Mouse (Mus musculus): ENCODE results near the gene Nrxn1. TPM values are rescaled to one million over a fixed set of nuclear protein-coding genes. Genes with fewer than 3 reads are reported as not detected.

The Nrxn1 gene
- polyA plus RNA-seq, 1 experiment from 2014 or later, result 5.9 TPM

DNA sequence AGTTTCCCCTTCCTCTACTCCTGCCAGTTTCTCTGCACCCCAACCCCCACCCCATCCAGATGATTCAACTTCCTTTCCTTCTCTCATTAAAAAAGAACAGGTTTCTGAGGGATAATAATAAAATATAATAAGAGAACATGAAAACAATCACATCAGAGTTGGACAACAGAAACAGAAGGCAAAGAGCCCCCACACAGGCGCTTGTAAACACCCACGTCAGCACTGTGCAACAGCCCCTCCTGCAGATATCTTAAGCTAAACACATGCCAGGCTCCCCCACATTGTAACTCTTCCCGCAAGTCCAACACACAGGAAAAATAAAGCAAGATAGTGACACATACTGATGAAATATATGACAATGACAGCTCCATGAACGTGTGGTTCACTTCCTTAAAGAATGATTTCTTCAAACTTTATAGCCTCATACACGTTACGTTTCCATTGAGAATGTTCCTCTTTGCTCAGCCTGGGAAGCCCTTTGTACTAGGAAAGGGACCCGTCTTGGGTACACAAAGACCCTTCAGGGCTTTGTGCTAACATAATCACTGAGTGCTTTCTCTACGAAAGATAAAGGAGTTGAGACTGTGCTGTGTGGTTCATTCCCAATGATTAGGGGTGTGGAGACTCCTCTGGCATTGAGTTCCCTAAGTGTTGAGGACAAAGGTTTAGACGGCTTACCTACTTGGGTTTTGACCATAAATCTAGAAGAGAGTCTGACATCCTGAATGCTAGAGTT lies 497.9 kb downstream of the Nrxn1 start:
- no peak overlapping the region for H3K4me2 ChIP-seq (ENCODE audit: low read depth, low read length)
- no peak overlapping the region for H3K9ac ChIP-seq (ENCODE audit: low read length)
- H3K9me3 ChIP-seq (replicated peaks; ENCODE audit: control insufficient read depth, low read length), result no peaks in the 10 kb centered on the region
- 58% methylated on average over 9 of the region's 9 CpGs for WGBS
- no peaks in the 10 kb centered on the region for H3K27me3 ChIP-seq (ENCODE audit: control insufficient read depth, insufficient read depth, low read length)
- ATAC-seq (ENCODE audit: insufficient read depth, low FRiP score), result no peak
- no peak overlapping the region for H3K4me3 ChIP-seq (replicated peaks; ENCODE audit: low read length)
- no peak overlapping the region for H3K27ac ChIP-seq (ENCODE audit: low read length)
- H3K4me1 ChIP-seq (ENCODE audit: control insufficient read depth, insufficient read depth, low read length), result no peaks in the 10 kb centered on the region
- H3K36me3 ChIP-seq (ENCODE audit: control insufficient read depth, insufficient read depth, low read length), result no peaks in the 10 kb centered on the region

DNA sequence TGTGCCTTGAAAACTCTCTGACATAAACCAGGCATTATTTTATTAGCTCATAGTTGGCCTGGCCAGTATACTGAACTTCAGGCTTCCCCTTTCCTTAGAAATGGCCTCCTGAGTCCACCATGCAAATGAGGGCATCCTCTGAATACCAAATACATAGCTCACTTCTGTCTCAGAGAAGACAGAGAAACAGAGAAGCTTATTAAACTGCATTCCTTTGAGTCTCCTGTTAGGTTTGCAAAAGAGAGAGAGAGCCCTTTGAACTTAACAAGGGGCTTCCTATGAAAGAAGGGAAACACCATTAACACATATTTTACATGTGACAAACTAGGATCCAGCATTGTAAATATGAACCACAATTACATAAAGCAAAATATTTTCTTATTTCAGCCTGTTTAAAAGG lies 506.0 kb downstream of the Nrxn1 start:
- Histone ChIP-seq H3K27ac (ENCODE audit: low read length) (no peak overlapping the region), H3K4me1 (ENCODE audit: control insufficient read depth, insufficient read depth, low read length) (0 out of 2 replicates have a peak, but pooled peaks cover 2% of the 10 kb centered on the region), H3K9me3 (replicated peaks; ENCODE audit: control insufficient read depth, low read length) (no peaks in the 10 kb centered on the region), H3K27me3 (ENCODE audit: control insufficient read depth, insufficient read depth, low read length) (no peaks in the 10 kb centered on the region), H3K4me2 (ENCODE audit: low read depth, low read length) (no peak overlapping the region), H3K4me3 (replicated peaks; ENCODE audit: low read length) (no peak overlapping the region), H3K9ac (ENCODE audit: low read length) (no peak overlapping the region), H3K36me3 (ENCODE audit: control insufficient read depth, insufficient read depth, low read length) (no peaks in the 10 kb centered on the region)
- ATAC-seq (ENCODE audit: insufficient read depth, low FRiP score), result no peak

DNA sequence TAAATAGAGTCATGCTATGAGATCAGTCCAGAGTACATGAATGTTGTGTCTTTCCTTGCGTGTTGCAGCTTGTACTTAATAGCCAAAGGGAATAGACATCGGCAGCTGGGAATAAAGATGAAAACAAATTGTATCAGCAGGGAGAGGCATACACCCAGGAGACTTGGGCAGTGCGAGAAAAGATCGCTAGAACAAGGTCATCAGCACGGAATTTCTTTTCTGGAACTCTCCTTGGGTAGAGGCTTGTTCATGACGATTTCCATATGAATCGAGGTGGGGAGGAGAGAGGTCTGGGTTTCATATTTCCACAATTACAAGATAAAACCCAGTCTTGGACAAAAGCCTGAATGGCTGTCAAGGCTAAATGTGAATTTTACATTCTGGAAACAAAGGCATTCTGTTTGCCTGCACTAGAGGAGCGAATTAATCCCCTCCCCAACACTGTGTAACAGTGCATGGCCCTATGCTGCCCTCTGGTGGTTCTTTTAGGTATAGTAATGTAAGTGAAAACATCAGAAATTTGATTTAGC lies 508.1 kb downstream of the Nrxn1 start:
- peak; percentile 88; the same call in 1 of the 2 replicates for ATAC-seq (ENCODE audit: insufficient read depth, low FRiP score)
- Histone ChIP-seq H3K4me1 (ENCODE audit: control insufficient read depth, insufficient read depth, low read length) (0 out of 2 replicates have a peak, but pooled peaks cover 2% of the 10 kb centered on the region), H3K4me3 (replicated peaks; ENCODE audit: low read length) (peak overlapping the region; percentile 8), H3K36me3 (ENCODE audit: control insufficient read depth, insufficient read depth, low read length) (no peaks in the 10 kb centered on the region), H3K27ac (ENCODE audit: low read length) (peak overlapping the region; percentile 40; the same call in 1 of the 2 replicates), H3K9ac (ENCODE audit: low read length) (no peak overlapping the region), H3K4me2 (ENCODE audit: low read depth, low read length) (peak overlapping the region; percentile 31; the same call in 1 of the 2 replicates), H3K27me3 (ENCODE audit: control insufficient read depth, insufficient read depth, low read length) (no peaks in the 10 kb centered on the region), H3K9me3 (replicated peaks; ENCODE audit: control insufficient read depth, low read length) (no peaks in the 10 kb centered on the region)
- WGBS, result 24% methylated on average over 8 of the region's 8 CpGs

DNA sequence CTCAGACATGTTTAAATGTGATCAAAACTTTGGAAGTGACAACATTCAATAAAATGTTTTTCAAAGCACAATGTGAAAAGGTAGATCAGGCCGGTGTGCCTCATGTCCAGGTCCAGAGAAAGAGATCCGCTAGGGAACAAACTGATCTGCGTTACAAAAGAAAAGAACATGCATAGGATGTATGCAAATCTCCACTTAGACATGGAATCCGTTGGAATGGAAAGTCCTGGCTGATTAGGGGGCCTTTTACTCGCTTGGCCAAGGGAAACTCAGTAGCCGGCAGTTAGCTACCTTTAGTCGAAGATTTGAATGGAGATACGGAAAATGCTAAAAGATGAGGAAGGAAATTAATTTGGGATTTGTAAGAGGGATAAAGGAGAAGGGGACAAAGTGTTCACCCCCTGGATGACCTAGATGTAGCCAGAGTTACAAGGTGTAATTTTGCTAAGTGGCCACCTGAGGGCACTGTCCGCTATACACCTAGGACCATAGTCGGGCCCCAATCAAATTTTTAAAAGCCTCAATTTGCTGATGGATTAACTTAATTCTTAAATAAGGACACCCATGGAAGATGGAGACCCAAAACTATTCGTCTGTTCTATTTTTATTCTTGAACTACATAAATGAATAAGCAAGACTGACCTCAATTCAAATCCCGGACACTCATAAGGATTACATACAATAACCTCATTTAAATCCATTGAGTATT lies 508.9 kb downstream of the Nrxn1 start:
- Histone ChIP-seq H3K9me3 (replicated peaks; ENCODE audit: control insufficient read depth, low read length) (no peaks in the 10 kb centered on the region), H3K4me1 (ENCODE audit: control insufficient read depth, insufficient read depth, low read length) (0 out of 2 replicates have a peak, but pooled peaks cover 2% of the 10 kb centered on the region), H3K4me3 (replicated peaks; ENCODE audit: low read length) (no peak overlapping the region), H3K36me3 (ENCODE audit: control insufficient read depth, insufficient read depth, low read length) (no peaks in the 10 kb centered on the region), H3K27ac (ENCODE audit: low read length) (no peak overlapping the region), H3K27me3 (ENCODE audit: control insufficient read depth, insufficient read depth, low read length) (no peaks in the 10 kb centered on the region), H3K9ac (ENCODE audit: low read length) (no peak overlapping the region), H3K4me2 (ENCODE audit: low read depth, low read length) (no peak overlapping the region)
- WGBS, result 57% methylated on average over 12 of the region's 12 CpGs
- no peak for ATAC-seq (ENCODE audit: insufficient read depth, low FRiP score)

DNA sequence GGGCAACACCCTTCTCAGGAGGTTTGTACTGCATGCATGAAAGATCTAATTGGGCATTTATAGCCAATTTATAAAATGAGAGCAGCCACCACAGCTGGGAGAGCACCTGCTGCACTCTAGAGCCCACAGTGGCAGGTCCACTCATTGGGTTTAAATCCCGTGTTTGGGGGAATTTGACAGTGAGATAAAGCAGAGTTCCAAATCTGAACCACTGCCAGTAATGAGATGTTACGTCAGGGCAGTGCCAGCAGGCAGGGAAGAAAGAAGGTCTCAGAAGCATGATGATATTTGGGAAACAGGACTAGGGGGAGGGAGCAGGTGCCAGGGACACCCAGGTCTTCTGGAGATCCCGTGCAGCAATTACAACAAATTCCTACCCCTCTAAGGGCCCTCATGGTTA lies 509.7 kb downstream of the Nrxn1 start:
- H3K27me3 ChIP-seq (ENCODE audit: control insufficient read depth, insufficient read depth, low read length), result no peaks in the 10 kb centered on the region
- no peak overlapping the region for H3K27ac ChIP-seq (ENCODE audit: low read length)
- WGBS, result 54% methylated on average over 3 of the region's 3 CpGs
- H3K36me3 ChIP-seq (ENCODE audit: control insufficient read depth, insufficient read depth, low read length), result no peaks in the 10 kb centered on the region
- H3K4me2 ChIP-seq (ENCODE audit: low read depth, low read length), result no peak overlapping the region
- ATAC-seq (ENCODE audit: insufficient read depth, low FRiP score), result no peak; the same call in 1 of the 2 replicates
- H3K9ac ChIP-seq (ENCODE audit: low read length), result no peak overlapping the region
- H3K4me3 ChIP-seq (replicated peaks; ENCODE audit: low read length), result no peak overlapping the region
- 0 out of 2 replicates have a peak, but pooled peaks cover 2% of the 10 kb centered on the region for H3K4me1 ChIP-seq (ENCODE audit: control insufficient read depth, insufficient read depth, low read length)
- no peaks in the 10 kb centered on the region for H3K9me3 ChIP-seq (replicated peaks; ENCODE audit: control insufficient read depth, low read length)

DNA sequence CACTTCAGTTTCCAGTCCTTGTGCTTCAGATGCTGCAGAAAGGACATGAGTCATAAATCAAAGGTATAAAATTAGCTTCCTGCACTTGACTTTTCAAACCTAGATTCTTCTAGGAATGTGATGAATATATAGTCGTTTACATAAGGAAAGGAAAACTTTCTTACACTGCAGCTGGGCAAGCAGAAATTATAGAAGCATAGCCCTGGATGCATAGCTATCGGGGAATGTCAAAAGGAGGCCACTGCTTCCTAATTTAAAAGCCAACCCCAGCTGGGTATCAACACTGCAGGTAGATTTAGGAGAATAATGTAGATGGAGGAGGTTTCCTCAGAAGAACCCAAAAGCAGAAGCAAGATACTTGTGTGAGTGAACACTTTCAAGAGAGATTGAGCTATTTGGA lies 523.0 kb downstream of the Nrxn1 start:
- no peak for ATAC-seq (ENCODE audit: insufficient read depth, low FRiP score)
- no peaks in the 10 kb centered on the region for H3K27me3 ChIP-seq (ENCODE audit: control insufficient read depth, insufficient read depth, low read length)

DNA sequence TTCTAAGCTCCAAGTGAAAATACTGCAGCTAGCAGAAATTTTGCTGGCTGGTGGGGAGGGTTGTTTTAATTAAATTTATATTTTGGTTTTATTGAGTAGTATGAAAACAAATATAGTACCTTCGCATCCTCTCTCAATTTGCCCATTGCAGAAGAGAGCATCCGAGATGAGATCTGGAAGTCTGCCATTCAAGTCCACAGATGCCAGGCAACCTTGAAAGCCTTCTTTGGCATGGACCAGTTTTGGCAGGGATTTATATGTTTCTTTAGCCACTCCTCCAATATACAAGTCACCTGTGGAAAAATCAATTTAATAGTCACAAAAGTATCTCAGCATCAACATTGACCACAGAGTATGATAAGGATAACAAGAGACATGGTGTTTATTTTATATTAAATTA lies 527.7 kb downstream of the Nrxn1 start:
- no peak overlapping the region for H3K4me3 ChIP-seq (replicated peaks; ENCODE audit: low read length)
- no peak overlapping the region for H3K27ac ChIP-seq (ENCODE audit: low read length)
- no peak for ATAC-seq (ENCODE audit: insufficient read depth, low FRiP score)
- H3K4me1 ChIP-seq (ENCODE audit: control insufficient read depth, insufficient read depth, low read length), result no peaks in the 10 kb centered on the region
- H3K9me3 ChIP-seq (replicated peaks; ENCODE audit: control insufficient read depth, low read length), result no peaks in the 10 kb centered on the region
- H3K27me3 ChIP-seq (ENCODE audit: control insufficient read depth, insufficient read depth, low read length), result no peaks in the 10 kb centered on the region
- 93% methylated on average over 2 of the region's 2 CpGs for WGBS
- no peak overlapping the region for H3K4me2 ChIP-seq (ENCODE audit: low read depth, low read length)
- no peak overlapping the region for H3K9ac ChIP-seq (ENCODE audit: low read length)
- H3K36me3 ChIP-seq (ENCODE audit: control insufficient read depth, insufficient read depth, low read length), result no peaks in the 10 kb centered on the region

More for the DNA sequence above, 523.0 kb downstream of the Nrxn1 start:
- 39% methylated on average over 2 of the region's 2 CpGs for WGBS
- Histone ChIP-seq H3K4me3 (replicated peaks; ENCODE audit: low read length) (no peak overlapping the region), H3K9ac (ENCODE audit: low read length) (no peak overlapping the region), H3K9me3 (replicated peaks; ENCODE audit: control insufficient read depth, low read length) (no peaks in the 10 kb centered on the region), H3K36me3 (ENCODE audit: control insufficient read depth, insufficient read depth, low read length) (no peaks in the 10 kb centered on the region), H3K27ac (ENCODE audit: low read length) (no peak overlapping the region), H3K4me2 (ENCODE audit: low read depth, low read length) (no peak overlapping the region), H3K4me1 (ENCODE audit: control insufficient read depth, insufficient read depth, low read length) (no peaks in the 10 kb centered on the region)

DNA sequence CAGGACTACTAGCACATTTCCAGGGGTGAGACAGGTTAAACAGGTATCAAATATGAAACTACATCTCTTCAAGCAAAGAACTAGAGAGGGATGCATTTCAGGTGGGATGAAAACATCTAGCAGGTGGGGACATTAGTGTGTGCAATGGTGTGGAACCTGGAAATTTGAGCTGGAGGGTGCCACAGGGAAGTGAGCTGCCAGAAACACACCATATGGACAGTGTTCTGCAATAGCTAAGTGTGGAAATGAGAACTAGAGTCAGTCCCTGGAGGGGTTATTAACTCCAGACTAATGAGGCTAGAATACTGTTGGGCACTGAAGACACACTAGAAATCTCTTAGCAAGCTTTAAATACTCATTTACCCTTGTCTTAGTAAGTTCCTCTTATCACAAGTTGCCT lies 536.5 kb downstream of the Nrxn1 start:
- Histone ChIP-seq H3K27me3 (ENCODE audit: control insufficient read depth, insufficient read depth, low read length) (no peaks in the 10 kb centered on the region), H3K4me2 (ENCODE audit: low read depth, low read length) (no peak overlapping the region), H3K4me1 (ENCODE audit: control insufficient read depth, insufficient read depth, low read length) (no peaks in the 10 kb centered on the region), H3K9ac (ENCODE audit: low read length) (no peak overlapping the region), H3K27ac (ENCODE audit: low read length) (no peak overlapping the region), H3K4me3 (replicated peaks; ENCODE audit: low read length) (no peak overlapping the region), H3K36me3 (ENCODE audit: control insufficient read depth, insufficient read depth, low read length) (no peaks in the 10 kb centered on the region), H3K9me3 (replicated peaks; ENCODE audit: control insufficient read depth, low read length) (no peaks in the 10 kb centered on the region)
- no peak for ATAC-seq (ENCODE audit: insufficient read depth, low FRiP score)

DNA sequence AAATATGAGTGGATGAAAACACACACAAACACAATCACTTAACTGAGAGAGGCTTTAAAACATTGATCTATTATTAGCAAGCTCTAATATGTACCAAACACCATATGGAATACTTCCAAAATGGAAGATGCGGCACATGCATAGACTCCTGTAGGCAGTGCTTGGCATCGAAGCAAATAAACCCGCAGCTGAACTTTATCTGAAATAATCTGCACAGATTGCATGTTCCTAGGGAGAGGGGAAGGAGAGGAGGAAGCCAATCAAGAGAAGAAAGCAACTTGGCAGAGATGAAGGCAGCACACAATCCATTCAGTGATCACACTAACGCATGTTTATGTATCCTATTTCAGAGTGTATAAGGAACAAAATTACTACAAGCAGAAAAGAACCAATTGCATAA lies 542.5 kb downstream of the Nrxn1 start:
- H3K9me3 ChIP-seq (replicated peaks; ENCODE audit: control insufficient read depth, low read length), result no peaks in the 10 kb centered on the region
- no peaks in the 10 kb centered on the region for H3K27me3 ChIP-seq (ENCODE audit: control insufficient read depth, insufficient read depth, low read length)
- H3K27ac ChIP-seq (ENCODE audit: low read length), result no peak overlapping the region
- WGBS, result 61% methylated on average over 4 of the region's 4 CpGs
- ATAC-seq (ENCODE audit: insufficient read depth, low FRiP score), result no peak
- H3K4me1 ChIP-seq (ENCODE audit: control insufficient read depth, insufficient read depth, low read length), result no peaks in the 10 kb centered on the region
- no peaks in the 10 kb centered on the region for H3K36me3 ChIP-seq (ENCODE audit: control insufficient read depth, insufficient read depth, low read length)
- H3K4me3 ChIP-seq (replicated peaks; ENCODE audit: low read length), result no peak overlapping the region
- no peak overlapping the region for H3K9ac ChIP-seq (ENCODE audit: low read length)
- no peak overlapping the region for H3K4me2 ChIP-seq (ENCODE audit: low read depth, low read length)
